Mouse (Mus musculus) CH12.LX (cell line): Measurements from ENCODE around the gene Hist2h2aa2.

Experiments used
- CTCF ChIP-seq, 2 experiments: IDR thresholded peaks in 1 of 2; conservative IDR thresholded peaks in 1 of 2; 2 replicates each; pipeline ENCODE4 v1.5.1; 2011 to 2012; ENCODE audit warnings: low read depth in 2 of 2, low read length in 2 of 2, improper control_type of control experiment in 1 of 2, inconsistent platforms in 1 of 2, mild to moderate bottlenecking in 1 of 2, moderate library complexity in 1 of 2
- ELF1 ChIP-seq: IDR thresholded peaks from 2 replicates; pipeline ENCODE4 v1.6.1; 2014; ENCODE audit warnings: low read depth, mild to moderate bottlenecking, inconsistent platforms, low read length, improper control_type of control experiment
- MAFK ChIP-seq: IDR thresholded peaks from 2 replicates; pipeline ENCODE4 v1.6.1; 2011; ENCODE audit warnings: low read length, improper control_type of control experiment; ENCODE audit not compliant: insufficient replicate concordance
- POLR2A ChIP-seq: IDR thresholded peaks from 2 replicates; pipeline ENCODE4 v1.6.1; 2011; ENCODE audit warnings: low read depth, mild to moderate bottlenecking, improper control_type of control experiment, low read length
- SIN3A ChIP-seq: IDR thresholded peaks from 2 replicates; pipeline ENCODE4 v1.6.1; 2012; ENCODE audit warnings: low read length, improper control_type of control experiment, inconsistent platforms
- TBP ChIP-seq: conservative IDR thresholded peaks from 2 replicates; pipeline ENCODE4 v1.6.1; 2011; ENCODE audit warnings: low read depth, low read length, improper control_type of control experiment

DNA sequence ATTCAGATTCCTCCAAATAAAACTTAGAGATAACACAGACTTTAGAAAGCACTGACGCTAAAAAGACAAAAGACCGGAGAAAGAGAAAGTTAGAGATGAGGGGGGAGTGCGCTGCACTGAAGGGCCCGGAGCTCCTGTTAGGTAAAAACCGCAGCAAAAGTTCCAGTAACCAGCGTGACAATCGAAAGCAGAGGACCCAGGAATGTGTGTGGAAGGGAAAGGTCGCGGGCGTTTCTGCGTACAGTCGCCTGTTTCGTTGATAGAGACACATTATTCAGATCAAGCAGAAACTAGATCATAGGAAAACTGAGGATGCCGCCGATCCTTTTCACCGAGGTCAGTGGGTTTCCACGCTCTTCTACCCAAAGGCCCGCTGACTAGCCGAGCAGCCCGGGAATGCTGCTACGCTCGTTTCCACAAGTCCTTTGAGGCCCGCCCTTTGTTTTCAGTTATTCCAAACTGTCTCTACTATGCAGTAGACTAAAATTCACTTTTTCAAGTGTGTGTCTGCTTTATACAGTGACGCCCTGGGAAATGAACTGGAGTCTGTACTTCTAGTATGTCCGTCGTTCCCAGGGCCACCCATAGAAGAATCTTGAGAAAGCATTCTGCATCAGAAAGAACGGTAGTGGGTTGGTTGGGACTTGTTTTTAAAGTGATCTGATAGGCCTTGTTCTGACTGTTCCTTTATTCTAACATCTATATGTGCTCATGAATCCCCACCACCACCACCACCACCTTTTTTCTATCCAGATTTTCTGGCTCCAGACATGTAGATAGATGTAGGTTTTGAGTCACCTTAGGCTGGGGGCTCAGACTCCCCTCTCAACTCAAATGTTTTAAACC lies 23.7 kb upstream of the Hist2h2aa2 start:
- no peak for TF ChIP-seq MAFK
- no peak for TF ChIP-seq CTCF (conservative IDR thresholded peaks at IDR 0.05 in 1 of 2, IDR thresholded peaks at IDR 0.05 in 1 of 2; ENCODE audit: low read depth in 2 of 2, low read length in 2 of 2)
- TF ChIP-seq ELF1: no peak
- TF ChIP-seq SIN3A: 0 out of 2 replicates have a peak, but pooled peaks have one; percentile 23
- TF ChIP-seq TBP: 0 out of 2 replicates have a peak, but pooled peaks have one; percentile 15
- TF ChIP-seq POLR2A: no peak
